24 mouse cellular contexts compared by ENCODE assay signal in genomic region chr17:88051679-88052078, GRCm38 (mm10). TPM values are rescaled to one million over a fixed set of nuclear protein-coding genes. Genes with fewer than 3 reads are reported as not detected.
DNase-seq lines count a peak whose midpoint lies in the region; ATAC-seq and TF ChIP-seq lines count a peak whose summit lies in the region.
"Had no signal": no experiment of that assay in that cellular context is flagged by ENCODE, and none has a peak within 500 bp of the region (broad histone marks: within the 10 kb centered on the region; RNA-seq: fewer than 3 reads in every experiment).

No protein-coding gene starts in this region.

- H3K4me3 ChIP-seq in lung, embryonic 16.5 days (ENCODE audit: low read length), result no peak overlapping the region
- H3K4me3 ChIP-seq in lung, adult 2 months (replicated peaks; ENCODE audit: extremely low read depth, low read depth, low read length), result no peak overlapping the region
- H3K4me3 ChIP-seq in neural tube, embryonic 11.5 days (ENCODE audit: low read depth, low read length), result no peak overlapping the region
- H3K4me3 ChIP-seq in neural tube, embryonic 15.5 days (replicated peaks), result no peak overlapping the region
- H3K4me3 ChIP-seq: embryonic facial prominence, embryonic 10.5 days; embryonic facial prominence, embryonic 12.5 days; forebrain, embryonic 13.5 days; forebrain, embryonic 15.5 days had no signal

- H3K27ac ChIP-seq in lung, embryonic 16.5 days (ENCODE audit: low read length), result 0 out of 2 replicates have a peak overlapping the region, but pooled peaks have one; percentile 25
- H3K27ac ChIP-seq in neural tube, embryonic 11.5 days (ENCODE audit: low read depth, low read length), result no peak overlapping the region
- no peak overlapping the region for H3K27ac ChIP-seq in neural tube, embryonic 15.5 days (replicated peaks)
- H3K27ac ChIP-seq: embryonic facial prominence, embryonic 10.5 days; embryonic facial prominence, embryonic 12.5 days; forebrain, embryonic 13.5 days; forebrain, embryonic 15.5 days had no signal

- ATAC-seq in lung, embryonic 16.5 days (ENCODE audit: low read depth), result peak; percentile 47; the same call in 1 of the 2 replicates
- no peak for ATAC-seq in neural tube, embryonic 11.5 days (ENCODE audit: insufficient read depth, low FRiP score, low TSS enrichment)
- ATAC-seq in neural tube, embryonic 15.5 days (ENCODE audit: low FRiP score), result no peak
- ATAC-seq: activated CD4-positive, CD25-positive, alpha-beta regulatory T cell, adult 4 months; CD4-positive, CD25-positive, alpha-beta regulatory T cell, adult 4 months; forebrain, embryonic 13.5 days; forebrain, embryonic 15.5 days; Patski had no signal

- 61% methylated on average over 4 of the region's 4 CpGs for WGBS in lung, embryonic 16.5 days
- WGBS in lung, adult 2 months, result 65% methylated on average over 4 of the region's 4 CpGs
- 92% methylated on average over 4 of the region's 4 CpGs for WGBS in neural tube, embryonic 11.5 days
- WGBS in neural tube, embryonic 15.5 days, result 96% methylated on average over 4 of the region's 4 CpGs

- TF ChIP-seq CTCF in lung, adult 2 months (IDR thresholded peaks at IDR 0.05; ENCODE audit: insufficient read depth, low read length), result no peak

- no peak overlapping the region for H3K9ac ChIP-seq in lung, embryonic 16.5 days (ENCODE audit: low read length)
- H3K9ac ChIP-seq in neural tube, embryonic 11.5 days (ENCODE audit: low read length), result no peak overlapping the region
- no peak overlapping the region for H3K9ac ChIP-seq in neural tube, embryonic 15.5 days (replicated peaks)
- H3K9ac ChIP-seq: embryonic facial prominence, embryonic 12.5 days; forebrain, embryonic 13.5 days; forebrain, embryonic 15.5 days had no signal

- H3K4me2 ChIP-seq in lung, embryonic 16.5 days (ENCODE audit: low read depth, low read length), result no peak overlapping the region
- H3K4me2 ChIP-seq in neural tube, embryonic 11.5 days (ENCODE audit: low read depth), result no peak overlapping the region
- H3K4me2 ChIP-seq in neural tube, embryonic 15.5 days, result no peak overlapping the region
- H3K4me2 ChIP-seq: embryonic facial prominence, embryonic 12.5 days; forebrain, embryonic 13.5 days; forebrain, embryonic 15.5 days had no signal

- no peaks in the 10 kb centered on the region for H3K36me3 ChIP-seq in lung, embryonic 16.5 days (ENCODE audit: control insufficient read depth, insufficient read depth, low read length)
- H3K36me3 ChIP-seq in neural tube, embryonic 11.5 days (ENCODE audit: control insufficient read depth, insufficient read depth, low read length), result no peaks in the 10 kb centered on the region
- no peaks in the 10 kb centered on the region for H3K36me3 ChIP-seq in neural tube, embryonic 15.5 days
- H3K36me3 ChIP-seq: embryonic facial prominence, embryonic 12.5 days; forebrain, embryonic 15.5 days had no signal

- DNase-seq in lung, adult 2 months, result no peak
- DNase-seq in lung, postnatal 25 days (ENCODE audit: low spot score), result peak; percentile 34
- no peak for DNase-seq in lung, postnatal 10 days
- DNase-seq in neural tube, embryonic 11.5 days (ENCODE audit: low spot score), result peak; percentile 2
- no peak for DNase-seq in natural killer cell, adult 2 months (ENCODE audit: low spot score in 2 of 2)
- DNase-seq: adrenal gland, adult 8-10 months; adrenal gland, postnatal 14 days; adrenal gland, postnatal 36 days; B cell, adult 2 months; cerebellum, adult 11-12 months; cerebellum, adult 2 months; cerebellum, adult 9-10 months; cerebellum, postnatal 10 days; cerebellum, postnatal 25 days had no signal

- H3K9me3 ChIP-seq in lung, embryonic 16.5 days (ENCODE audit: control insufficient read depth, low read length), result no peaks in the 10 kb centered on the region
- H3K9me3 ChIP-seq in neural tube, embryonic 11.5 days (ENCODE audit: control insufficient read depth, low read length), result no peaks in the 10 kb centered on the region
- H3K9me3 ChIP-seq in neural tube, embryonic 15.5 days (replicated peaks), result no peaks in the 10 kb centered on the region
- H3K9me3 ChIP-seq: embryonic facial prominence, embryonic 10.5 days; embryonic facial prominence, embryonic 12.5 days; forebrain, embryonic 15.5 days; G1E had no signal

- TF ChIP-seq POLR2A in lung, adult 2 months (IDR thresholded peaks at IDR 0.05; ENCODE audit: borderline replicate concordance, extremely low read depth, low read depth, low read length), result no peak

- no peaks in the 10 kb centered on the region for H3K27me3 ChIP-seq in lung, embryonic 16.5 days (ENCODE audit: control insufficient read depth, insufficient read depth, low read depth, low read length)
- no peaks in the 10 kb centered on the region for H3K27me3 ChIP-seq in neural tube, embryonic 11.5 days (ENCODE audit: control insufficient read depth, insufficient read depth, low read length)
- no peaks in the 10 kb centered on the region for H3K27me3 ChIP-seq in neural tube, embryonic 15.5 days (replicated peaks)
- H3K27me3 ChIP-seq: embryonic facial prominence, embryonic 12.5 days; forebrain, embryonic 13.5 days; forebrain, embryonic 15.5 days; Patski had no signal

- peaks cover 11% of the 10 kb centered on the region; the same call in 1 of the 2 replicates for H3K4me1 ChIP-seq in lung, embryonic 16.5 days (replicated peaks; ENCODE audit: control insufficient read depth, insufficient read depth, low read length)
- H3K4me1 ChIP-seq in lung, adult 2 months (ENCODE audit: control insufficient read depth, insufficient read depth, low read length), result peaks cover 12% of the 10 kb centered on the region
- H3K4me1 ChIP-seq in neural tube, embryonic 11.5 days (ENCODE audit: control insufficient read depth, insufficient read depth, low read length), result no peaks in the 10 kb centered on the region
- peaks cover 13% of the 10 kb centered on the region; the same call in 1 of the 2 replicates for H3K4me1 ChIP-seq in neural tube, embryonic 15.5 days
- H3K4me1 ChIP-seq: forebrain, embryonic 15.5 days had no signal

RNA-seq across cellular contexts. Expression of gene Fbxo11, which starts 13.4 kb away (rescaled TPM):
- polyA plus RNA-seq in lung, embryonic 16.5 days (2015; fragmentation: Nextera tagmentation; extraction: Ambion mirVana), result 13.6 and 15.1 TPM in 2 replicates
- polyA plus RNA-seq in lung, adult 2 months (2012; rRNA removed), result 17.9 and 37.7 TPM in 2 replicates
- polyA plus RNA-seq in neural tube, embryonic 11.5 days (2014; fragmentation: Nextera tagmentation; extraction: Ambion mirVana), result 39.8 and 40.4 TPM in 2 replicates
- 22.8 and 28.4 TPM in 2 replicates for polyA plus RNA-seq in neural tube, embryonic 15.5 days (2015; fragmentation: Nextera tagmentation; extraction: Ambion mirVana)

Comparison
In these comparisons a context has a peak if more than half of its experiments do, and no peak if none do; other contexts are left out.
1. DNase-seq: peak in lung, postnatal 25 days (single experiment) and neural tube, embryonic 11.5 days (single experiment); none in lung, adult 2 months (single experiment), lung, postnatal 10 days (single experiment) and natural killer cell, adult 2 months (0 of 2).